Mouse (Mus musculus) MEL (cell line): ENCODE measurements around the gene Olfr350. TPM values are rescaled to one million over a fixed set of nuclear protein-coding genes. Genes with fewer than 3 reads are reported as not detected.

Experiments
- DNase-seq: peaks from one replicate; pipeline ENCODE4 v3.0.0; 2011; ENCODE audit warnings: low read depth, low spot score
- H3K27ac ChIP-seq: 2 replicates; pipeline ENCODE4 v1.5.1; 2012; ENCODE audit warnings: low read depth, mild to moderate bottlenecking, control low read depth, low read length, moderate library complexity; ENCODE audit not compliant: control insufficient read depth
- H3K27me3 ChIP-seq, 2 experiments: fragments of 150-350 bp in 1 of 2; sonication (generic) in 1 of 2; 2 replicates each; pipeline ENCODE4 v1.6.1; 2012; ENCODE audit warnings: low read length in 2 of 2, mild to moderate bottlenecking in 2 of 2, improper control_type of control experiment in 1 of 2, moderate library complexity in 1 of 2; ENCODE audit not compliant: insufficient read depth in 2 of 2, control insufficient read depth in 1 of 2
- H3K36me3 ChIP-seq, 2 experiments: 2 replicates each; pipeline ENCODE4 v1.6.1; 2012 to 2014; ENCODE audit warnings: low read length in 2 of 2, improper control_type of control experiment in 1 of 2, inconsistent platforms in 1 of 2, mild to moderate bottlenecking in 1 of 2; ENCODE audit not compliant: insufficient read depth in 2 of 2, control insufficient read depth in 1 of 2
- H3K4me1 ChIP-seq, 2 experiments: fragments of 150-350 bp in 1 of 2; sonication (generic) in 1 of 2; 2 replicates each; pipeline ENCODE4 v1.6.1; 2012; ENCODE audit warnings: low read length in 2 of 2, improper control_type of control experiment in 1 of 2, mild to moderate bottlenecking in 1 of 2; ENCODE audit not compliant: insufficient read depth in 2 of 2, control insufficient read depth in 1 of 2
- H3K4me3 ChIP-seq, 2 experiments: fragments of 150-350 bp in 1 of 2; sonication (generic) in 1 of 2; 2 replicates each; pipeline ENCODE4 v1.5.1; 2012; ENCODE audit warnings: low read depth in 2 of 2, low read length in 2 of 2, mild to moderate bottlenecking in 2 of 2, moderate library complexity in 2 of 2, control low read depth in 1 of 2, improper control_type of control experiment in 1 of 2; ENCODE audit not compliant: control insufficient read depth in 1 of 2, insufficient read depth in 1 of 2
- H3K79me2 ChIP-seq: 2 replicates; pipeline ENCODE4 v1.6.1; 2012; ENCODE audit warnings: mild to moderate bottlenecking, low read length, moderate library complexity; ENCODE audit not compliant: control insufficient read depth, poor library complexity, insufficient read depth
- H3K9ac ChIP-seq: 2 replicates; pipeline ENCODE4 v1.6.1; 2012; ENCODE audit warnings: low read depth, mild to moderate bottlenecking, control low read depth, low read length, moderate library complexity; ENCODE audit not compliant: control insufficient read depth, poor library complexity, severe bottlenecking
- H3K9me3 ChIP-seq: fragments of 150-350 bp; sonication (generic); replicated peaks from 2 replicates; pipeline ENCODE4 v1.6.1; 2012; ENCODE audit warnings: mild to moderate bottlenecking, low read length, improper control_type of control experiment, moderate library complexity; ENCODE audit not compliant: insufficient read depth
- BHLHE40 ChIP-seq: IDR thresholded peaks from 2 replicates; pipeline ENCODE4 v1.6.1; 2012; ENCODE audit warnings: low read depth, mild to moderate bottlenecking, inconsistent platforms, low read length, improper control_type of control experiment, borderline replicate concordance
- CHD2 ChIP-seq: IDR thresholded peaks from 2 replicates; pipeline ENCODE4 v1.6.1; 2011; ENCODE audit warnings: low read length, improper control_type of control experiment
- ETS1 ChIP-seq: IDR thresholded peaks from 2 replicates; pipeline ENCODE4 v1.6.1; 2012; ENCODE audit warnings: low read depth, mild to moderate bottlenecking, inconsistent platforms, low read length, improper control_type of control experiment, moderate library complexity
- GABPA ChIP-seq: IDR thresholded peaks from 2 replicates; pipeline ENCODE4 v1.6.1; 2012; ENCODE audit warnings: low read depth, mild to moderate bottlenecking, inconsistent platforms, low read length, improper control_type of control experiment, moderate library complexity
- GATA1 ChIP-seq: IDR thresholded peaks from 2 replicates; pipeline ENCODE4 v1.6.1; 2011; ENCODE audit warnings: low read depth, low read length, improper control_type of control experiment
- HCFC1 ChIP-seq: IDR thresholded peaks from 2 replicates; pipeline ENCODE4 v1.6.1; 2012; ENCODE audit warnings: low read depth, mild to moderate bottlenecking, inconsistent platforms, low read length, improper control_type of control experiment, moderate library complexity
- JUND ChIP-seq: IDR thresholded peaks from 2 replicates; pipeline ENCODE4 v1.6.1; 2011; ENCODE audit warnings: low read depth, mild to moderate bottlenecking, improper control_type of control experiment, low read length
- KAT2A ChIP-seq: conservative IDR thresholded peaks from 2 replicates; pipeline ENCODE4 v1.6.1; 2012; ENCODE audit warnings: low read depth, low read length, improper control_type of control experiment, inconsistent platforms
- MAZ ChIP-seq: IDR thresholded peaks from 2 replicates; pipeline ENCODE4 v1.6.1; 2012; ENCODE audit warnings: low read depth, mild to moderate bottlenecking, inconsistent platforms, low read length, improper control_type of control experiment
- MXI1 ChIP-seq: IDR thresholded peaks from 2 replicates; pipeline ENCODE4 v1.6.1; 2011; ENCODE audit warnings: mild to moderate bottlenecking, low read depth, low read length, improper control_type of control experiment
- MYB ChIP-seq: IDR thresholded peaks from 2 replicates; pipeline ENCODE4 v1.6.1; 2011; ENCODE audit warnings: mild to moderate bottlenecking, low read depth, low read length, improper control_type of control experiment
- MYC ChIP-seq: IDR thresholded peaks from 2 replicates; pipeline ENCODE4 v1.6.1; 2011; ENCODE audit warnings: low read depth, mild to moderate bottlenecking, low read length, improper control_type of control experiment, moderate library complexity
- NRF1 ChIP-seq: IDR thresholded peaks from 2 replicates; pipeline ENCODE4 v1.6.1; 2014; ENCODE audit warnings: low read depth, mild to moderate bottlenecking, inconsistent platforms, low read length, improper control_type of control experiment, moderate library complexity; ENCODE audit not compliant: poor library complexity, insufficient read depth, severe bottlenecking
- POLR2AphosphoS5 ChIP-seq: IDR thresholded peaks from 2 replicates; pipeline ENCODE4 v1.6.1; 2012; ENCODE audit warnings: low read depth, borderline replicate concordance, mild to moderate bottlenecking, inconsistent platforms, low read length, moderate library complexity, mixed read lengths
- RAD21 ChIP-seq: IDR thresholded peaks from 2 replicates; pipeline ENCODE4 v1.6.1; 2011; ENCODE audit warnings: mild to moderate bottlenecking, low read depth, low read length, improper control_type of control experiment
- RCOR1 ChIP-seq: IDR thresholded peaks from 2 replicates; pipeline ENCODE4 v1.6.1; 2012; ENCODE audit warnings: low read depth, mild to moderate bottlenecking, inconsistent platforms, low read length, improper control_type of control experiment
- SMC3 ChIP-seq: IDR thresholded peaks from 2 replicates; pipeline ENCODE4 v1.6.1; 2011; ENCODE audit warnings: low read depth, low read length, improper control_type of control experiment
- TAL1 ChIP-seq: IDR thresholded peaks from 2 replicates; pipeline ENCODE4 v1.6.1; 2012; ENCODE audit warnings: mild to moderate bottlenecking, inconsistent platforms, low read length, moderate library complexity, mixed read lengths
- TBP ChIP-seq: IDR thresholded peaks from 2 replicates; pipeline ENCODE4 v1.8.0; 2011; ENCODE audit warnings: low read depth, low read length, improper control_type of control experiment
- TCF12 ChIP-seq: IDR thresholded peaks from 2 replicates; pipeline ENCODE4 v1.6.1; 2014; ENCODE audit warnings: low read depth, mild to moderate bottlenecking, inconsistent platforms, low read length, improper control_type of control experiment, moderate library complexity
- UBTF ChIP-seq: IDR thresholded peaks from 2 replicates; pipeline ENCODE4 v1.6.1; 2012; ENCODE audit warnings: low read depth, mild to moderate bottlenecking, inconsistent platforms, low read length, improper control_type of control experiment, moderate library complexity, borderline replicate concordance; ENCODE audit not compliant: insufficient read depth
- USF2 ChIP-seq, 2 experiments: IDR thresholded peaks; 2 replicates each; pipeline ENCODE4 v1.6.1; 2011 to 2012; ENCODE audit warnings: improper control_type of control experiment in 2 of 2, low read length in 2 of 2, borderline replicate concordance in 1 of 2, inconsistent platforms in 1 of 2, low read depth in 1 of 2, mild to moderate bottlenecking in 1 of 2; ENCODE audit not compliant: insufficient read depth in 1 of 2
- ZC3H11A ChIP-seq: IDR thresholded peaks from 2 replicates; pipeline ENCODE4 v1.6.1; 2012; ENCODE audit warnings: low read depth, mild to moderate bottlenecking, inconsistent platforms, low read length, improper control_type of control experiment
- ZNF384 ChIP-seq: IDR thresholded peaks from 2 replicates; pipeline ENCODE4 v1.6.1; 2012; ENCODE audit warnings: low read depth, mild to moderate bottlenecking, inconsistent platforms, low read length, improper control_type of control experiment
- polyA plus RNA-seq, 2 experiments: library from polyadenylated mRNA; stranded (reverse) in 1 of 2; unstranded in 1 of 2; fragments of >175 nt in 1 of 2; fragments of >200 nt in 1 of 2; gene quantifications; 2 replicates each; pipeline versions ENCODE4 v1.2.1 to v1.2.4; 2012; ENCODE audit warnings: low replicate concordance in 2 of 2, low read depth in 1 of 2; ENCODE audit not compliant: insufficient read length in 2 of 2, insufficient read depth in 1 of 2, missing spikeins in 1 of 2
- total RNA-seq: library from RNA; depleted of rRNA; stranded (reverse); fragments of 300-350 nt; gene quantifications from 2 replicates; pipeline ENCODE4 v1.2.3, GENCODE M21; 2012

The Olfr350 gene
- total and polyA plus RNA-seq, 3 experiments = not detected

DNA sequence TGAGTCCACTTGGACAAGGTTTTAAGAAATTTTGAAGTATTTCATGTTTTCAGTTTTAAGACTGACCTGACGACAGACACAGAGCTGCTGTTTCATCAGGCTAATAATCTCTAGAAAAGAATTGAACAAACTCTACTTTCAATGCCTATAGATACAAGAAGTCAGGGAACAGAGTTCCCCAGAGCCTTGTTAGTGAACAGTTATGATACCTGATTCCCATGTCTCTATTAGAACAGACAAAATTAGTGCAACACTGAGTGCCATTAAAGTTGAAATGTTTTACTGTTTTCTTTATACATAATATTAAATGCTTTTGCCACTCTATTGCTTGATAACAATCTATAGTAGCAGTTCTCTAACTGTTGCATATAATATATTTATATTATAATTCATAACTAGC is 16.4 kb downstream of the Olfr350 start, which contains the start of gene Olfr351:
Gene Olfr351 (minus strand): TSS at position 101 of the 400 bp plus-strand sequence.
- H3K36me3 ChIP-seq = no peaks in the 10 kb centered on the region
- no peak within 1 kb of the TSS for H3K4me3 ChIP-seq
- H3K4me1 ChIP-seq = no peaks in the 10 kb centered on the region
- no peak within 1 kb of the TSS for H3K27ac ChIP-seq
- no peak for DNase-seq
- no peak within 1 kb of the TSS for H3K9ac ChIP-seq
- no peaks in the 10 kb centered on the region for H3K9me3 ChIP-seq
- TF ChIP-seq CHD2 (no peak), NRF1 (no peak), MAZ (no peak), ZNF384 (no peak), GABPA (no peak), SMC3 (no peak), BHLHE40 (no peak), USF2 (IDR thresholded peaks at IDR 0.05; ENCODE audit: borderline replicate concordance in 1 of 2, insufficient read depth in 1 of 2, low read depth in 1 of 2, low read length in 2 of 2) (no peak), TBP (no peak), ZC3H11A (no peak), KAT2A (no peak), TCF12 (no peak)
- TF ChIP-seq, all 39 proteins: peak for 0
- Histone ChIP-seq H3K27me3 (no peaks in the 10 kb centered on the region), H3K79me2 (no peaks in the 10 kb centered on the region)

DNA sequence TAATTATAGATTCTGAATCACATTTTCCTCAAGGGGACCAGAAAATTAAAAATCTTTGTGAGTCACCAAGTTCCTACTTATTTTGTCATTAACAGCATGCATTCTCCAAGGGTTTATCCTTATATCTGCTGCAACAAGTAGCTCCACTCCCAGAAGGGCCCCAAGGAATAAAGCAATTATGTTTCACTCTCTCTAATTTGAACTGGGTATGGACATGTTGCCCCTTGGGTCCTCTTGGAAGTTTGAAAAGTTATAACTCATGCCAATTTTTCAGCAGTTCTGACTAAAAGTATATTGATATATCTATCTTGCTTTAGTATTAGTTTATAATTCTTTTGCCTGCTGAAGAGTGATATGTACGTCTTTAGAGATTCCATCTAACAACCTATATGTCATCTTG is 22.1 kb downstream of the Olfr350 start, which contains the start of gene Olfr352:
Gene Olfr352 (plus strand): TSS at position 301 of the 400 bp plus-strand sequence.
- H3K9ac ChIP-seq = no peak within 1 kb of the TSS
- H3K79me2 ChIP-seq = no peaks in the 10 kb centered on the region
- H3K9me3 ChIP-seq = no peaks in the 10 kb centered on the region
- no peak for DNase-seq
- H3K4me3 ChIP-seq = no peak within 1 kb of the TSS
- H3K36me3 ChIP-seq = no peaks in the 10 kb centered on the region
- H3K27ac ChIP-seq = no peak within 1 kb of the TSS
- no peaks in the 10 kb centered on the region for H3K4me1 ChIP-seq
- TF ChIP-seq GABPA (no peak), KAT2A (no peak), POLR2AphosphoS5 (no peak), BHLHE40 (no peak), MYB (no peak), RAD21 (no peak), UBTF (no peak), ZNF384 (no peak), ETS1 (no peak), MXI1 (no peak), USF2 (IDR thresholded peaks at IDR 0.05; ENCODE audit: borderline replicate concordance in 1 of 2, insufficient read depth in 1 of 2, low read depth in 1 of 2, low read length in 2 of 2) (no peak), HCFC1 (no peak), JUND (no peak), TCF12 (no peak), GATA1 (no peak), TAL1 (no peak), RCOR1 (no peak), ZC3H11A (no peak), MYC (no peak)
- H3K27me3 ChIP-seq = no peaks in the 10 kb centered on the region
